Mouse (Mus musculus) kidney, adult 8-10 months (tissue): ENCODE data around the gene Slc30a4.
A peak's percentile ranks its signal among the peaks of the same experiment; 100 is the strongest.

ENCODE experiments used
- DNase-seq, 2 experiments: peaks; one replicate each; pipeline ENCODE4 v3.0.0; 2022

Slc30a4 gene

GRCm38 (mm10) chr2:122702181-122703036 is at the start of gene Slc30a4:
Gene Slc30a4, minus strand, starts transcription at chr2:122702663.
- peak; percentile 63 to 70 for DNase-seq

GRCm38 (mm10) chr2:122746461-122746860 is 44.0 kb upstream of the Slc30a4 start:
- no peak for DNase-seq

GRCm38 (mm10) chr2:122739023-122739422 is 36.6 kb upstream of the Slc30a4 start:
- DNase-seq, result no peak

DNA sequence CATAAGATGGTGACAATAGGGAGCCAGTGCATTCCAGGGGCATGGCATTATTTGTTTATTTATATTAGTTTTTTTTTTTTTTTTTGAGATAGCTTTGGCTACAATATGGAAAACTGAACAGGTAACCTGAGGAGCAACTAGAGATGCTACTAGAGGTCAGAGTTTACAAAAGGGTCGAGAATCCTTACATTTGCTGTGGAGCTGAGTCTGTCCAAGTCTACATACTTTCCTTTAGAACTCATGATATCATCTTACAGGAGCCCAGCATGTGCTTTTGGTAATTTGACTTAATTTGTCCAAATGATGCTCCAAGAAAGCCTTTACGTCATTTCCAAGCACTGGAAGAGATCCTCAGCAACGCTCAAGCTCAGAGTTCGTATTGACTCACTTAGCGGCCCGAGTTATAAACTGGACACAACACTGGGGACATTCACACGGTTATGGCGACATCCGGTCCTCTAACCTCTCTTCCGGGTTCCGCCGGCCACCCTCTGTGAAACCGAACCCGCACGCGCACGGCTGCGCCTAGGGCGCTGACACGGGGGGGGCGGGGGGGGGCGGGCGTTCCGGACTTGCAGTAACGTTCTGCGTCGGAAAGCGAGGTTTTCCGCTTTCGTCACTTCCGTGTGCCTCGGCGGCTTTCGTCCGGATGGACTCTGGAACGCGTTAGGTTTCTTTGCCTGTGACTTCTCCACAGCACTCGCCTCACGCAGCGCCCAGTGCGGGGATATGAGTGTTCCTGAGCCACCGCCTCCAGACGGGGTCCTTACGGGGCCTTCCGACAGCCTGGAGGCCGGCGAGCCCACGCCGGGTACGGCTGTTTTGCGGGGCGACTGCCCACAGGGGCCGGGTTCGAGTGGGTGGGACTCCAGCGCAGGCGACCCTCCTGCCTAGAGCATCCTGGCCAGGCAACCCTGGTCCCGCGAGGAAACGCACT is 35.7 kb upstream of the Slc30a4 start, which contains the start of gene Bloc1s6:
Gene Bloc1s6, plus strand, starts transcription at position 610 of the 937 bp plus-strand sequence.
- DNase-seq, result peak; percentile 89 to 92

- DNase-seq, result no peak
Measured at GRCm38 (mm10) chr2:122731456-122731855, 29.0 kb upstream of the Slc30a4 start.

- DNase-seq, result peak in 1 of 2 experiments; percentile 45
Measured at GRCm38 (mm10) chr2:122725604-122726003, 23.1 kb upstream of the Slc30a4 start.

DNA sequence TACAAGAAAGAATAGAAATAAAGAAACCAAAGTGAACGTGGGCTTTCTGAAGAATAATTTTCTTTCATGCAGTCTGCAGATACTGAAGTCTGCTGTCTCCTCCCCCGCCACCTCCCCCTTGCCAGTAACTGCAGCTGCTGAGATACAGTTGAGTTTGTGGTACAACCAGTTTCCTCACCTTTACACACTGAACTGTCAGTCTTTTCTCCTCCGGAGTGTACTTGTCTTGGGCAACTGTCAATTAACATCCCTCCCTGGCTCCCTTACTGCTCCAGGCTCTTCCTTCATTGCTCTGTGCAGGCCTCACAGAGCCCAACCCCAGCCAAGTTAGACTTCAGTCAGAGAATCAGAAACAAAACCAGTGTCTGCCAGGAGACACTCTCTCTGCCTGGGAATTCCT is 18.1 kb upstream of the Slc30a4 start:
- DNase-seq, result no peak

DNA sequence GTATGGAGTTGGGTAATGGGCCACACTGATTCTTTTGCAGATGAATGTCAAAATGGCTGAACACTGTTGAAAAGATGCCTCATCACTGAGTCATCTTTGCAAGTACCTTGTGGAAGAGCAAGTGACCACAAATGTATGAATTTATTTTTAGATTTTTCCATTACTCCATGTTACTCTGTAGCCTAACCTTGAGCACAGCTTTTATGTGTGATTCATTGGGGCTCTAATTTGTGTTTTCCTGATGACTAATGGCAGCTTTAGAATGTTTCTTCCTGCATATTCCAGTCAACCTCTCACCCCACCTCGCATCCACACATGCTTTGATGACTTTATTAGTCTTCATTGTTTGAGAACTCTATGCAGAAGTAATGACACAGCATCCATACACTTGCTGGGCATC is 16.8 kb upstream of the Slc30a4 start:
- no peak for DNase-seq

- DNase-seq, result no peak
Measured at GRCm38 (mm10) chr2:122716301-122716842, 13.9 kb upstream of the Slc30a4 start.

DNA sequence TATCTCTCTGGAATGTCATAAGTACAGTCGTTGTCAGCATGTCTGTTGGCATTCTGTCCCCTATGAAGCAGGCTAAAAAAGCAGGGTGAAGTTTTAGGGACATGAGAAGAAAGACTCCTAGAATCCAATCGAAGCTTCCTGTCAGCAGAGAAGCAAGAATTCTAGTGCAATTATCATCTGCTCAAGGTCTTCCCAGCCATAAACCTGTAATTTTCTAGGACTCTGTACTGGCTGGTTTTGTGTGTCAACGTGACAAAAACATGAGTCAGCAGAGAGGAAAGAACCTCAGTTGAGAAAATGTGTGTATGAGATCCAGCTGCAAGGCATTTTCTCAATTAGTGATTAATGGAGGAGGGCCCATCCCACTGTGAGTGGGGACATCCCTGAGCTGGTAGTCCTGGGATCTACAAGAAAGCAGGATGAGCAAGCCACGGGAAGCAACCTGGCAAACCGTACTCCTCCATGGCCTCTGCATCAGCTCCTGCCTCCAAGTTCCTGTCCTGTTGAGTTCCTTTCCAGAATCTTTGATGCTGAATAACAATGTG is 12.8 kb upstream of the Slc30a4 start:
- no peak for DNase-seq

- no peak for DNase-seq
Measured at GRCm38 (mm10) chr2:122712848-122713247, 10.4 kb upstream of the Slc30a4 start.

DNA sequence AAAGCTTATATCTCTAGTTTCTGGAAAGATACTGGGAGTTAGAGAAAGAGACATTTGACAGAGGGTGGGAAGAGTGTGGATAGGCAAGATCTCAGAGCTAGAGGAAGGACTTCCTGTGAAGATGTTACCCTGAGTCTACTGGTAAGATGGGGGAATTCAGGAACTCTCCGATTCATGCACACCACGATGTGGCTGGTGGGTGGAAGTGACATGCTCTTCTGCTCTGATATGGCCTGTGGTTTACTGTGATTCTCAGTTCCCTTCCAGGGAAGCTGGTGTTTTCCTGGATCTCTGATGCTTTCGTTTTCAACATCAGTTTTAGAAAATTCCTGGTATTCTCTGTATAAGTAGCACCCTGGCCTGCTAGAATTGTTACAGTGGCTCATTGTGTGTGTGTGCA is 9.4 kb upstream of the Slc30a4 start:
- no peak for DNase-seq

- no peak for DNase-seq
Measured at GRCm38 (mm10) chr2:122709156-122709555, 6.7 kb upstream of the Slc30a4 start.

- DNase-seq, result no peak
Measured at GRCm38 (mm10) chr2:122708080-122708479, 5.6 kb upstream of the Slc30a4 start.

GRCm38 (mm10) chr2:122704572-122704971 is 2.1 kb upstream of the Slc30a4 start:
- no peak for DNase-seq

DNA sequence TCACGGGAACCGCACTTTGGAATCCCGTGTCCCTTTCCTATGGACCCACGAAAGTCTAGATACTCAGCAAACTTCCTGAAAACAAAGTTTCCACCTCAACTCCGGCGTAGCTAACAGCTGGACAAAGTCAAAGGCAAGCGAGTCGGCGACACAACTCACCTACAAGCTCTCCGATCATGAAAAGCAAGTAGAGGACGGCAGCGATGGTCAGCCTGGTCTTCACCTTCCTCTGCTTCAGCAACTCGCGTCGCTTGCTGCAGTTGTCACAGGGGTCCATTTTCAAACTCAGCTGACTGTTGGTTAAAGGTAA is 637 bp downstream of the Slc30a4 start:
- DNase-seq, result peak in 1 of 2 experiments; percentile 36

- DNase-seq, result no peak
Measured at GRCm38 (mm10) chr2:122701012-122701411, 1.5 kb downstream of the Slc30a4 start.

DNA sequence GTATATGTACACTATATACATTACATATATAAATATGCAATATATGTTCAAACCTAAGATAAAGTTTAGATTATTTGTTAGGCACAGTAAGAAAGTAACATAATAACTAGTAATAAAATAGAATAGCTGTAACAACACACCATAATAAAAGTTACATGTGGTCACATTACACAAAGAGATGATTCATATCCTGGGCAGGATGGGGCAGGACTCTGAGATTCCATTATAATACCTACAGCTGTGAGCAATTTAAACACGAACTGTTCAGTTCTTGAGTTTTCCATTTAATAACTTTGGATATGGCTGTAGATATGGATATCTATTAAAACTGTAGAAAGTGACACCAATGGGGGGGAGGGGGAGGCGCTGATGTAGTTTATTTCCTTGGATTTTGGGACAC is 4.9 kb downstream of the Slc30a4 start:
- DNase-seq, result no peak

- no peak for DNase-seq
Measured at GRCm38 (mm10) chr2:122686665-122687064, 15.8 kb downstream of the Slc30a4 start.

DNA sequence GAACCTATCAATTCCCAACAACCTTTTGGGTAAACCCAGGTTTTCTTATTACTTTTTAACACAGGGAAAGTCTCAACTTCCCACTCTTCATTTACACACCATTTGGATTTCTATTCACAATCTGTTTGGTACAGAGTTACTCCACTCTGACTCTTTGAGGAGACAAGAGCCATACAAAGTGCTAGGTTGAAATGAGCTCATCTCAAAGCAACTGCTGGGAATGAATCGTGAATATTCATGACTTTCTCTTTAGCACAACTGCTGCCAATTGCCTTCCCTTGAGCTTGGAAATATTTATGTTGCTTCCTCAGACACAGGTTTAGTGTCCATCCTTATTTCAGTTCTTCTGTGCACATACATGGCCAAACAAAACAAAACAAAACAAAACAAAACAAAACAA is 18.8 kb downstream of the Slc30a4 start:
- DNase-seq, result no peak

DNA sequence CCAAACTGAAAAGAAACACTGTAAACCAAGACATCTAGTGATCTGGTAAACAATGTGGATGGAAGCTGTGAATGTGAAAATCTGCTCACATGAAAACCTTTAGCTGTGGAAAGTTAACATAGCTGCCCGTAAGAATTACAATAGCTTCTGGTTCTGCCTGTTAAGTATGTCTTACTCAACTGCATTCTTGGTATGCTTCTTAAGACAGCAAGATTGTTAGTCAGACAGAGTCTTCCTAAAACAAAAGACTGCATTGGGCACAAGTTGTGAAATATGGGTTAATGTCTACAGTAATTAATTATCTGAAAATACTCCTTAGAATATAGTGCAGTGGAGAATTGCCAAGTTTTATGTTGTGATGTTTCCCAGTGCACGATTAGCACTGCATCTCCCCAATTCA is 19.9 kb downstream of the Slc30a4 start:
- DNase-seq, result no peak

DNA sequence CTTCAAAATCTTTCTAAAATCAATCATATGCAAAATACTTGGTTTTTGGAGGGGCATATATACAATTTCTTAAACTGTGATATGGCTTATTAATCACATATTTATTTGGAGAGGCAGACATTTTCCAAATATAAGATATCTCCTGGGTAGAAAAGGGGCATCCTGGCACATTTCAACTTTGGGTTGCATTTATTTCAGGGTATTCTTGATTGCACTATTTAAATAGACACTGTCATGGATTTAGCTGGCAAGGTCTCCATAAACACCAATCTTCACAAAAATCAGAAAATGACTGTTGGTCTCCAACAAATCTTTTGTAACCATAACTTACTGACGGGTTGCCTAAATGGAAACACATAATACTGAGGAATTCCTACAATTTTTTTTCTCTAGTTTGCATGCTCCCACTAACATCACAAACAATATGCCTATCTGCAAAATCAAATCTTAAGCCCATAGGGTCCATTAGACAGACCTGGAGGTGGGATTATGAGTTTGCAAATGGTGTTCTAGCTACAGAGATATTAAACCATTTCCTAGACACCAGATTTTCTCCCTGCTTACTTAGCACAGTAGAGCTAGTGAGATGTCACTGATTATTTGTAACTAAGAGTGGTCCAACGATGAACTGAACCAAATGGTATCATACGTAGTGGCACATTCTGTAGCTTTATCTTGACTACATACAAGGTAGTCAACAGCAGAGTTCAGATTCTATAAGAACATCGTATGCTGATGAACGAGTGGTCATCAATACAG is 20.9 kb downstream of the Slc30a4 start:
- no peak for DNase-seq
